Mouse (Mus musculus) thymus, adult 2 months (tissue): ENCODE data around the gene Tcirg1.

Experiments used
- CTCF ChIP-seq: fragments of 200-500 bp; IDR thresholded peaks from 2 replicates; pipeline ENCODE4 v1.5.1; 2012; ENCODE audit warnings: mild to moderate bottlenecking, control low read depth, low read length, moderate library complexity, borderline replicate concordance; ENCODE audit not compliant: control insufficient read depth, poor library complexity, insufficient read depth; ENCODE audit errors: extremely low read depth
- POLR2A ChIP-seq: fragments of 200-500 bp; IDR thresholded peaks from 2 replicates; pipeline ENCODE4 v1.6.1; 2012; ENCODE audit warnings: mild to moderate bottlenecking, low read length, control low read depth, moderate library complexity; ENCODE audit not compliant: control insufficient read depth, poor library complexity, insufficient read depth; ENCODE audit errors: extremely low read depth

DNA sequence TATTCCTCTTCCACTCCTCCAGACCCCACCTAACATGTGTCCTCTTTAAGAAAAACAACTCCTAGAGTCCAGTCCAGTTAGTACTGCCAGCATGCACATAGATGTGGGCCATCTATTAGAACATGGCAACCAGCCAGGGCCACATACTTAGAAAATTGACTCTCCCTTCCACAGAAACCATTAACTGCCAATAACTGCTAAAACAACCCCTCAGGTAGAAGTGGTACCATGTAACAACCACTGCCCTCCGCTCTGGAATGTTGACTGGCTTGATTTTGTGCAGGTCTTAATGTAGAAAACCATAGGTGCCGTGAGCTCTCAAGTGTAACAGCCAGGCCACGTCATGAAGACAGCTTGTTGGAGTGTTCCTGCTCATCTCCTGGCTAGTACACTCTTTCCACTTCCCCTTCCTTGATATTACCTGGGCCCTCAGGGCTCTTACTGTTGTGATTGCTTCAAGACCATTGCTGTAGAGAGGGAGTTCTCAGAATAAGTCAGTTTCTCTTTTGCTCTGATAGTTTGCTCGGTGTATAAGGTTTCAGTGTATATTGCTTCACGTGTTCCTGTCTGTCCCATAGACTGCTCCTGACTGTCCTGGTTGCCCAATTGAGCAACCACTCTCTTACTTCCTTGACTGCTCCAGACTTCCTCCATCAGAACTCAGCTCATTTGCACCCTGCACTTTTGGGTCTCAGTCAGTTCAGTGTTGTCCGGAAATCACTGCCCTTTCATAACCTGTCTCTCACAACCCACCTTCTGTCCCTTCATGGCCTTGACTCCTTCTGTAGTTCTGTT is 26.7 kb downstream of the Tcirg1 start:
- TF ChIP-seq POLR2A (no peak), CTCF (no peak)
